Mouse (Mus musculus) ES-E14 (cell line): ENCODE measurements around the gene Golph3.

Experiments used
- CHD2 ChIP-seq: IDR thresholded peaks from 2 replicates; pipeline ENCODE4 v1.6.1; 2014; ENCODE audit warnings: mild to moderate bottlenecking, low read depth, low read length, inconsistent platforms
- HCFC1 ChIP-seq: IDR thresholded peaks from 2 replicates; pipeline ENCODE4 v1.6.1; 2012; ENCODE audit warnings: low read length, inconsistent platforms, borderline replicate concordance; ENCODE audit not compliant: insufficient read depth
- MAFK ChIP-seq: IDR thresholded peaks from 2 replicates; pipeline ENCODE4 v1.6.1; 2014; ENCODE audit warnings: mild to moderate bottlenecking, low read depth, low read length, inconsistent platforms; ENCODE audit not compliant: insufficient read depth
- ZNF384 ChIP-seq: IDR thresholded peaks from 2 replicates; pipeline ENCODE4 v1.6.1; 2012; ENCODE audit warnings: low read depth, low read length, inconsistent platforms

- TF ChIP-seq HCFC1 (no peak), MAFK (no peak), CHD2 (no peak), ZNF384 (no peak)
Observed at GRCm38 (mm10) chr15:12368357-12368756, 47.1 kb downstream of the Golph3 start.
